Mouse (Mus musculus) stomach, postnatal 0 days (tissue): ENCODE results near the gene Ints7.

Experiments used
- CTCF ChIP-seq: IDR thresholded peaks from 2 replicates; pipeline ENCODE4 v1.5.1; 2016; ENCODE audit warnings: antibody characterized with exemption, low read depth, mild to moderate bottlenecking, moderate library complexity
- EP300 ChIP-seq: optimal IDR thresholded peaks from 2 replicates; pipeline ENCODE3; 2016; ENCODE audit warnings: antibody characterized with exemption

GRCm38 (mm10) chr1:191662899-191663500 is 87.6 kb downstream of the Ints7 start:
- TF ChIP-seq EP300 (no peak), CTCF (no peak)
